Mouse (Mus musculus) kidney, postnatal 0 days (tissue): ENCODE measurements around the gene Gpr25. TPM values are rescaled to one million over a fixed set of nuclear protein-coding genes. Genes with fewer than 3 reads are reported as not detected.

Experiments
- ATAC-seq: fragments of 200-750 bp; cut with Nextera tagmentation; replicated peaks from 2 replicates; pipeline ENCODE4 v1.8.0; 2017; ENCODE audit warnings: low read depth, moderate number of reproducible peaks, moderate TSS enrichment, moderate library complexity; ENCODE audit not compliant: low FRiP score
- DNase-seq: peaks from one replicate; pipeline ENCODE4 v3.0.0-alpha.2; 2016; ENCODE audit warnings: low spot score
- H3K27ac ChIP-seq: fragments of 300-500 bp; sonication (generic); 2 replicates; pipeline ENCODE4 v1.5.1; 2014; ENCODE audit warnings: mild to moderate bottlenecking
- H3K27me3 ChIP-seq: fragments of 300-500 bp; sonication (generic); 2 replicates; pipeline ENCODE4 v1.6.1; 2014; ENCODE audit warnings: low read length, mixed read lengths; ENCODE audit not compliant: insufficient read depth
- H3K36me3 ChIP-seq: fragments of 300-500 bp; sonication (generic); 2 replicates; pipeline ENCODE4 v1.6.1; 2014; ENCODE audit warnings: low read length, mixed read lengths; ENCODE audit not compliant: insufficient read depth
- H3K4me1 ChIP-seq: fragments of 300-500 bp; sonication (generic); replicated peaks from 2 replicates; pipeline ENCODE4 v1.6.1; 2014; ENCODE audit warnings: antibody characterized with exemption, low read length, mixed read lengths; ENCODE audit not compliant: insufficient read depth
- H3K4me2 ChIP-seq: fragments of 300-500 bp; sonication (generic); 2 replicates; pipeline ENCODE4 v1.6.1; 2014; ENCODE audit warnings: mild to moderate bottlenecking, low read length, moderate library complexity, mixed read lengths
- H3K4me3 ChIP-seq: fragments of 300-500 bp; sonication (generic); replicated peaks from 2 replicates; pipeline ENCODE4 v1.5.1; 2014; ENCODE audit warnings: low read depth, low read length
- H3K9ac ChIP-seq: fragments of 300-500 bp; sonication (generic); 2 replicates; pipeline ENCODE4 v1.6.1; 2014; ENCODE audit warnings: low read depth, low read length
- H3K9me3 ChIP-seq: fragments of 300-500 bp; sonication (generic); replicated peaks from 2 replicates; pipeline ENCODE4 v1.6.1; 2016; ENCODE audit warnings: low read length, inconsistent platforms, mixed read lengths
- CTCF ChIP-seq: IDR thresholded peaks from 2 replicates; pipeline ENCODE4 v1.5.1; 2016; ENCODE audit warnings: antibody characterized with exemption, low read depth, mild to moderate bottlenecking, moderate library complexity
- WGBS: fragments of 180-500 bp; shearing (Covaris S2); extraction: QIAGEN DNeasy Blood & Tissue Kit; methylation state at CpG from one replicate; pipeline ENCODE4 v1.1.7; 2014; 5-methylcytosine and 5-hydroxymethylcytosine counted together
- polyA plus RNA-seq: library from polyadenylated mRNA; unstranded; fragments of >200 nt; fragmentation: Nextera tagmentation; extraction: Ambion mirVana; gene quantifications from 2 replicates; pipeline ENCODE4 v1.2.1, GENCODE M21; 2015

Gpr25 gene
- polyA plus RNA-seq, 1 experiment from 2014 or later = not detected

GRCm38 (mm10) chr1:136225846-136226245, 34.8 kb downstream of the Gpr25 start:
- Histone ChIP-seq H3K4me1 (peaks cover 33% of the 10 kb centered on the region), H3K27me3 (no peaks in the 10 kb centered on the region), H3K36me3 (peaks cover 8% of the 10 kb centered on the region; the same call in 1 of the 2 replicates), H3K9me3 (no peaks in the 10 kb centered on the region), H3K4me2 (no peak overlapping the region), H3K4me3 (no peak overlapping the region), H3K27ac (no peak overlapping the region), H3K9ac (no peak overlapping the region)
- WGBS = 88% methylated on average over 8 of the region's 8 CpGs
- ATAC-seq = no peak
- DNase-seq = no peak
- no peak for TF ChIP-seq CTCF

DNA sequence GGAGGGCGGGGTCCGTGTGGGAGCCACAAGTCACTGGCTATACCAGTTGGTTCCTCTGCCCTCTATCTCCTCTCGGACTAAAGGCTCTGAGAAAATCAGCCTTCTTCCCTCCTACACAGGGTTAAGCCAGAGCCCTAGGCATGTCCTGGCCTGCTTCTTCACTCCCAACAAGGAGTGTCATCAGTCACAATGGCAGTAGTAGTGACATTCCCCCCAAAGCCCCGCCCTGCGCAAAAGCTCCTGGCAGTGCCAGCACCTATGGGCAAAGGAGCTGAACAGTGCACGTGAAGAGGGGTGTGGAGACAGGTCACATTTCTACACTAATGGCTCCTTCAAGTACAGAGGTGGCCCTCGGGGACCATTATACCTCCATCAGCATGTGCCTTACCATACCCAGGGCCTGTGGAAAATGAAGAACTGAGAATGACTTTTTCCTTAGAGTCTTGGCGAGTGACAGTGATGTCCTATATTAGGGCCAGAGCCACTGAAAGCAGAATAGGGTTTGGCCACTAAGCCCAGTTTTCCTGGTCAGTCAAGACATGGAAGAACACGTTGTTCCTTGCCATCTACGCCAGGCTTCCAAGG, 36.8 kb downstream of the Gpr25 start:
- Histone ChIP-seq H3K27me3 (no peaks in the 10 kb centered on the region), H3K4me2 (no peak overlapping the region), H3K9ac (no peak overlapping the region), H3K9me3 (no peaks in the 10 kb centered on the region), H3K27ac (no peak overlapping the region), H3K36me3 (peaks cover 8% of the 10 kb centered on the region; the same call in 1 of the 2 replicates), H3K4me3 (no peak overlapping the region), H3K4me1 (peaks cover 22% of the 10 kb centered on the region)
- 88% methylated on average over 10 of the region's 10 CpGs for WGBS
- no peak for DNase-seq
- no peak for TF ChIP-seq CTCF
- no peak for ATAC-seq

- H3K9ac ChIP-seq = no peak overlapping the region
- TF ChIP-seq CTCF = no peak
- no peak overlapping the region for H3K4me2 ChIP-seq
- no peaks in the 10 kb centered on the region for H3K9me3 ChIP-seq
- no peaks in the 10 kb centered on the region for H3K27me3 ChIP-seq
- 67% methylated on average over 10 of the region's 10 CpGs for WGBS
- no peak overlapping the region for H3K4me3 ChIP-seq
- ATAC-seq (no peak), DNase-seq (no peak)
- H3K27ac ChIP-seq = no peak overlapping the region
- peaks cover 8% of the 10 kb centered on the region; the same call in 1 of the 2 replicates for H3K36me3 ChIP-seq
- H3K4me1 ChIP-seq = peaks cover 9% of the 10 kb centered on the region; the same call in 1 of the 2 replicates
These were observed 38.3 kb downstream of the Gpr25 start for GRCm38 (mm10) chr1:136222386-136222785.

GRCm38 (mm10) chr1:136220037-136220871, 40.4 kb downstream of the Gpr25 start:
- DNase-seq (peak; percentile 16), ATAC-seq (peak; percentile 48; the same call in 1 of the 2 replicates)
- H3K27me3 ChIP-seq = no peaks in the 10 kb centered on the region
- peak overlapping the region; percentile 19; the same call in 1 of the 2 replicates for H3K27ac ChIP-seq
- no peaks in the 10 kb centered on the region for H3K9me3 ChIP-seq
- WGBS = 48% methylated on average over 10 of the region's 10 CpGs
- H3K4me3 ChIP-seq = no peak overlapping the region
- H3K9ac ChIP-seq = no peak overlapping the region
- no peak overlapping the region for H3K4me2 ChIP-seq
- TF ChIP-seq CTCF = no peak
- H3K4me1 ChIP-seq = peaks cover 7% of the 10 kb centered on the region; the same call in 1 of the 2 replicates
- H3K36me3 ChIP-seq = peaks cover 13% of the 10 kb centered on the region; the same call in 1 of the 2 replicates

- WGBS = 80% methylated on average over 15 of the region's 15 CpGs
- H3K9me3 ChIP-seq = no peaks in the 10 kb centered on the region
- ATAC-seq = no peak
- no peak overlapping the region for H3K4me3 ChIP-seq
- H3K36me3 ChIP-seq = peaks cover 5% of the 10 kb centered on the region; the same call in 1 of the 2 replicates
- no peak overlapping the region for H3K9ac ChIP-seq
- H3K27ac ChIP-seq = no peak overlapping the region
- H3K27me3 ChIP-seq = no peaks in the 10 kb centered on the region
- no peaks in the 10 kb centered on the region for H3K4me1 ChIP-seq
- H3K4me2 ChIP-seq = no peak overlapping the region
- no peak for TF ChIP-seq CTCF
- no peak for DNase-seq
These were observed 46.4 kb downstream of the Gpr25 start for GRCm38 (mm10) chr1:136214304-136214703.

DNA sequence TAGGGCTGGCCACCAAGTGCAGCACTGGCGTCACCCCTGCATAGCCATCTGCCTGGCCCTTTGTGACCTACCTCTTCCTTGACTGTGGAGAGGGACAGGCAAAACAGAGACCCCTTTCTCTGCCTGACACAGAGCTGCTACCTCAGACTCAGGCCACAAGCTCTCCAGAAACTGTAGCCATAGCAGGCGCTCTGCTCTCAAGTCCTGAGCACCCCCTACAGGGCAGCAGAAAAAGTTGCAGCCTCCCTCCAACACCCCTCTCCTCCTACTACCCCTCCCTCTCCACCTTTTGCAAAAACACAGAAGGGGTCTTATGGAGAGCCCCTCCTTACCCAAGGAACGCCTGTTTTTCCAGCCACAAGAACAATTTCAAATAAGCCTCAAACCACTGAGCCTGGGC, 47.9 kb downstream of the Gpr25 start, which contains the start of gene Mroh3:
Gene Mroh3 (minus strand): TSS at position 26 of the 400 bp plus-strand sequence.
- Histone ChIP-seq H3K36me3 (peaks cover 5% of the 10 kb centered on the region; the same call in 1 of the 2 replicates), H3K9me3 (no peaks in the 10 kb centered on the region), H3K4me1 (no peaks in the 10 kb centered on the region), H3K27ac (no peak within 1 kb of the TSS), H3K27me3 (no peaks in the 10 kb centered on the region), H3K4me2 (no peak within 1 kb of the TSS), H3K4me3 (no peak within 1 kb of the TSS), H3K9ac (no peak within 1 kb of the TSS)
- ATAC-seq (peak; percentile 47), DNase-seq (peak; percentile 69)
- WGBS = 57% methylated on average over 3 of the region's 3 CpGs
- TF ChIP-seq CTCF = peak; percentile 72

Other genes with a start within 250 kb of the Gpr25 start
- gene Ascl5, start 210.1 kb downstream of the Gpr25 start, polyA plus RNA-seq = not detected in 2 replicates
- 0.17 and 0.20 TPM in 2 replicates for gene Cacna1s, start 208.1 kb downstream of the Gpr25 start, polyA plus RNA-seq
- gene Kif21b, start 129.5 kb downstream of the Gpr25 start, polyA plus RNA-seq = 0.74 and 0.88 TPM in 2 replicates
- gene Mroh3, start 48.0 kb downstream of the Gpr25 start, polyA plus RNA-seq = not detected in 2 replicates
- 13.3 and 15.9 TPM in 2 replicates for gene Inava, start 26.6 kb downstream of the Gpr25 start, polyA plus RNA-seq
- 8.1 and 8.6 TPM in 2 replicates for gene Camsap2, start 85.2 kb upstream of the Gpr25 start, polyA plus RNA-seq
- gene Ddx59, start 154.4 kb upstream of the Gpr25 start, polyA plus RNA-seq = 13.4 and 14.0 TPM in 2 replicates
- gene Kif14, start 205.5 kb upstream of the Gpr25 start, polyA plus RNA-seq = 1.7 and 2.0 TPM in 2 replicates